Mouse (Mus musculus) T-helper 2 cell (primary cell): Measurements from ENCODE around the gene Gm26938.

ENCODE experiments used
- in situ Hi-C: fragments of 300-600 bp; cut with MboI, MseI; formaldehyde crosslinking; loops from one replicate; pipeline ENCODE4 v1.15.1; 2025; ENCODE audit warnings: high pct_unique_total_duplicates

The Gm26938 gene

GRCm38 (mm10) chr5:139826357-139827055, at the start of gene Gm26938, which contains the start of gene Psmg3:
Gm26938 (minus strand) TSS chr5:139826407.
Psmg3 (minus strand) TSS chr5:139826885.
- in situ Hi-C loops: no loop called here

GRCm38 (mm10) chr5:139871526-139871925, 45.3 kb upstream of the Gm26938 start:
- in situ Hi-C loops: no loop called here

GRCm38 (mm10) chr5:139870886-139871285, 44.7 kb upstream of the Gm26938 start:
- in situ Hi-C loops: no loop called here

GRCm38 (mm10) chr5:139862759-139863158, 36.6 kb upstream of the Gm26938 start:
- in situ Hi-C loops: no loop called here

- in situ Hi-C loops: no loop called here
Observed at GRCm38 (mm10) chr5:139860328-139861104, 34.3 kb upstream of the Gm26938 start.

GRCm38 (mm10) chr5:139849626-139850320, 23.6 kb upstream of the Gm26938 start:
- in situ Hi-C loops: no loop called here

GRCm38 (mm10) chr5:139839142-139839541, 12.9 kb upstream of the Gm26938 start:
- in situ Hi-C loops: no loop called here

- in situ Hi-C loops: no loop called here
Observed at GRCm38 (mm10) chr5:139838476-139838892, 12.3 kb upstream of the Gm26938 start.

- in situ Hi-C loops: no loop called here
Observed at GRCm38 (mm10) chr5:139835706-139836105, 9.5 kb upstream of the Gm26938 start.

GRCm38 (mm10) chr5:139832125-139832524, 5.9 kb upstream of the Gm26938 start:
- in situ Hi-C loops: no loop called here

- in situ Hi-C loops: no loop called here
Observed at GRCm38 (mm10) chr5:139830734-139831133, 4.5 kb upstream of the Gm26938 start.

GRCm38 (mm10) chr5:139829384-139829783, 3.2 kb upstream of the Gm26938 start:
- in situ Hi-C loops: no loop called here

- in situ Hi-C loops: no loop called here
Observed at GRCm38 (mm10) chr5:139827593-139827992, 1.4 kb upstream of the Gm26938 start.

- in situ Hi-C loops: no loop called here
Observed at GRCm38 (mm10) chr5:139825947-139826346, 260 bp downstream of the Gm26938 start.

GRCm38 (mm10) chr5:139824531-139824930, 1.7 kb downstream of the Gm26938 start:
- in situ Hi-C loops: no loop called here

GRCm38 (mm10) chr5:139821466-139822459, 4.4 kb downstream of the Gm26938 start:
- in situ Hi-C loops: no loop called here

GRCm38 (mm10) chr5:139819538-139820181, 6.5 kb downstream of the Gm26938 start, which contains the start of gene Tmem184a:
Tmem184a (minus strand) TSS chr5:139819917.
- in situ Hi-C loops: no loop called here

- in situ Hi-C loops: no loop called here
Observed at GRCm38 (mm10) chr5:139818801-139819200, 7.4 kb downstream of the Gm26938 start.

- in situ Hi-C loops: no loop called here
Observed at GRCm38 (mm10) chr5:139818056-139818455, 8.2 kb downstream of the Gm26938 start.

- in situ Hi-C loops: no loop called here
Observed at GRCm38 (mm10) chr5:139817292-139817691, 8.9 kb downstream of the Gm26938 start.
